Mouse (Mus musculus): ENCODE results near the gene Dpm2. TPM values are rescaled to one million over a fixed set of nuclear protein-coding genes. Genes with fewer than 3 reads are reported as not detected.

Dpm2 gene
- polyA plus RNA-seq, 1 experiment from 2014 or later, result 109 TPM

DNA sequence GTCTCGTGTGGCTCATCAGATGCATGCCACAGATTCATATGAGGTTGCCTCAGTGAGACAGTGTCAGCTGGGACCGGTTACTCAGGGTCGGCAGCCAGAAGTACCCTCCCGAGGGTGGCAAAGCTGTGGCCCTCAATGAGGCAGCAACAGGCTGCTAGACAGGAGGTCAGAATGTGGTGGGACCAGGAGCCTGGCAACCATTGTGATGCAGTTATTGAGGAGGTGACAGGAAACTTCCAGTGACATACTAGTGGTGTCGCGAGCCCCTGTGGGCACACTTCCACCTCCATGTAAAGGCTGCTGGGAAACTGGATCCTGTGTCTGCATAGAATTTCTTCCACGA is 50.8 kb downstream of the Dpm2 start, which contains the start of gene Ak1:
Ak1 (plus strand) TSS at position 242 of the 343 bp plus-strand sequence.
- Histone ChIP-seq H3K4me3 (replicated peaks) (no peak within 1 kb of the TSS), H3K9ac (no peak within 1 kb of the TSS), H3K36me3 (peaks cover 9% of the 10 kb centered on the region; the same call in 1 of the 2 replicates), H3K9me3 (no peaks in the 10 kb centered on the region), H3K4me1 (peaks cover 58% of the 10 kb centered on the region), H3K27ac (peak within 1 kb of the TSS; percentile 86), H3K27me3 (replicated peaks) (no peaks in the 10 kb centered on the region), H3K4me2 (peak within 1 kb of the TSS; percentile 10; the same call in 1 of the 2 replicates)
- 28% methylated on average over 7 of the region's 7 CpGs for WGBS
- no peak for ATAC-seq (ENCODE audit: insufficient read depth, low FRiP score, low read depth)

Other genes starting within 250 kb of the Dpm2 start
- gene Ciz1, start 218.5 kb upstream of the Dpm2 start, polyA plus RNA-seq (2015; fragmentation: Nextera tagmentation; extraction: Ambion mirVana), result 33.8 and 41.6 TPM in 2 replicates
- gene Dnm1, start 217.5 kb upstream of the Dpm2 start, polyA plus RNA-seq (2015; fragmentation: Nextera tagmentation; extraction: Ambion mirVana), result 12.1 and 12.8 TPM in 2 replicates
- 36.1 and 42.9 TPM in 2 replicates for gene 1110008P14Rik, start 188.9 kb upstream of the Dpm2 start, polyA plus RNA-seq (2015; fragmentation: Nextera tagmentation; extraction: Ambion mirVana)
- gene Lcn2, start 182.6 kb upstream of the Dpm2 start, polyA plus RNA-seq (2015; fragmentation: Nextera tagmentation; extraction: Ambion mirVana), result 25.1 and 30.7 TPM in 2 replicates
- gene Ptges2, start 175.0 kb upstream of the Dpm2 start, polyA plus RNA-seq (2015; fragmentation: Nextera tagmentation; extraction: Ambion mirVana), result 28.5 and 31.4 TPM in 2 replicates
- gene Naif1, start 120.4 kb upstream of the Dpm2 start, polyA plus RNA-seq (2015; fragmentation: Nextera tagmentation; extraction: Ambion mirVana), result 5.1 and 5.4 TPM in 2 replicates
- gene Slc25a25, start 119.4 kb upstream of the Dpm2 start, polyA plus RNA-seq (2015; fragmentation: Nextera tagmentation; extraction: Ambion mirVana), result 17.6 and 17.9 TPM in 2 replicates
- 11.2 and 13.0 TPM in 2 replicates for gene Fam102a, start 35.5 kb upstream of the Dpm2 start, polyA plus RNA-seq (2015; fragmentation: Nextera tagmentation; extraction: Ambion mirVana)
- gene Pip5kl1, start 3.9 kb downstream of the Dpm2 start, polyA plus RNA-seq (2015; fragmentation: Nextera tagmentation; extraction: Ambion mirVana), result 0.36 and 0.61 TPM in 2 replicates
- 0.09 and 0.12 TPM in 2 replicates for gene 9430097D07Rik, start 4.8 kb downstream of the Dpm2 start, polyA plus RNA-seq (2015; fragmentation: Nextera tagmentation; extraction: Ambion mirVana)
- 18.3 and 20.3 TPM in 2 replicates for gene St6galnac4, start 16.2 kb downstream of the Dpm2 start, polyA plus RNA-seq (2015; fragmentation: Nextera tagmentation; extraction: Ambion mirVana)
- 17.4 and 19.7 TPM in 2 replicates for gene St6galnac6, start 28.9 kb downstream of the Dpm2 start, polyA plus RNA-seq (2015; fragmentation: Nextera tagmentation; extraction: Ambion mirVana)
- 21.8 and 22.1 TPM in 2 replicates for gene Ak1, start 50.9 kb downstream of the Dpm2 start, polyA plus RNA-seq (2015; fragmentation: Nextera tagmentation; extraction: Ambion mirVana)
- 59.6 and 65.3 TPM in 2 replicates for gene Eng, start 75.7 kb downstream of the Dpm2 start, polyA plus RNA-seq (2015; fragmentation: Nextera tagmentation; extraction: Ambion mirVana)
- 33.8 and 34.1 TPM in 2 replicates for gene Fpgs, start 133.3 kb downstream of the Dpm2 start, polyA plus RNA-seq (2015; fragmentation: Nextera tagmentation; extraction: Ambion mirVana)
- gene Cdk9, start 142.2 kb downstream of the Dpm2 start, polyA plus RNA-seq (2015; fragmentation: Nextera tagmentation; extraction: Ambion mirVana), result 89.8 and 91.4 TPM in 2 replicates
- 26.2 and 28.6 TPM in 2 replicates for gene Sh2d3c, start 150.2 kb downstream of the Dpm2 start, polyA plus RNA-seq (2015; fragmentation: Nextera tagmentation; extraction: Ambion mirVana)
- 0.27 and 0.45 TPM in 2 replicates for gene 6330409D20Rik, start 170.2 kb downstream of the Dpm2 start, polyA plus RNA-seq (2015; fragmentation: Nextera tagmentation; extraction: Ambion mirVana)
- gene Tor2a, start 186.4 kb downstream of the Dpm2 start, polyA plus RNA-seq (2015; fragmentation: Nextera tagmentation; extraction: Ambion mirVana), result 63.8 and 68.5 TPM in 2 replicates
- gene Ttc16, start 204.8 kb downstream of the Dpm2 start, polyA plus RNA-seq (2015; fragmentation: Nextera tagmentation; extraction: Ambion mirVana), result 0.23 and 0.41 TPM in 2 replicates
- gene Ptrh1, start 204.9 kb downstream of the Dpm2 start, polyA plus RNA-seq (2015; fragmentation: Nextera tagmentation; extraction: Ambion mirVana), result 4.4 TPM in 2 replicates
- gene Cfap157, start 213.6 kb downstream of the Dpm2 start, polyA plus RNA-seq (2015; fragmentation: Nextera tagmentation; extraction: Ambion mirVana), result 0.62 and 1.1 TPM in 2 replicates

Measured in stomach, embryonic 15.5 days (tissue).